Mouse (Mus musculus) adrenal gland, postnatal 4 days (tissue): ENCODE results near the gene Timp1. TPM values are rescaled to one million over a fixed set of nuclear protein-coding genes. Genes with fewer than 3 reads are reported as not detected.

Source experiments
- DNase-seq, 2 experiments: peaks; one replicate each; pipeline ENCODE4 v3.0.0; 2021 to 2022; ENCODE audit warnings: low spot score in 2 of 2, mixed read lengths in 2 of 2
- microRNA-seq: library from miRNA; unstranded; fragments of <30 nt; microRNA quantifications from one replicate; pipeline ENCODE4 v1.2.0, GENCODE M21; 2021
- total RNA-seq, 2 experiments: library from RNA; stranded (reverse); gene quantifications; 2 replicates each; pipeline ENCODE4 v1.2.3; 2021

The Timp1 gene
- total RNA-seq, 2 experiments from 2014 or later, result 42.4 to 44.6 TPM

DNA sequence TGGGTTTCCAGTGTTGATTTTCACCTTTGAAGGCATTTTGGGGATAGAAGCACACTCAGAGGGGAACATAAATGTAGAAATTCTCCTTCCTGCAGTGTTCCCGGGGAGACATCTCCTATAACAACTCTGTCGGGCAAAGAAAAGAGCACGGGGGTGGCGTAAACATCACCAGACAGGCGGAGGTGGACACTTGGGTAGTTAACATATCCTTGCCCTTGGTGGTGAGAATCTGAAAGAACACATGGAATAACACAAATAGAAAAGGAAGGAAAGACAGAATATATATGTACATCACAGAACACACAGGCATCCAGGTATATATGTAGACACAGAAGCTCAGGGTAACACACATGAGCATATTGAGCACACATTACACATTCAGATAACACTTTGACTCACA, 51.4 kb downstream of the Timp1 start:
- no peak for DNase-seq

DNA sequence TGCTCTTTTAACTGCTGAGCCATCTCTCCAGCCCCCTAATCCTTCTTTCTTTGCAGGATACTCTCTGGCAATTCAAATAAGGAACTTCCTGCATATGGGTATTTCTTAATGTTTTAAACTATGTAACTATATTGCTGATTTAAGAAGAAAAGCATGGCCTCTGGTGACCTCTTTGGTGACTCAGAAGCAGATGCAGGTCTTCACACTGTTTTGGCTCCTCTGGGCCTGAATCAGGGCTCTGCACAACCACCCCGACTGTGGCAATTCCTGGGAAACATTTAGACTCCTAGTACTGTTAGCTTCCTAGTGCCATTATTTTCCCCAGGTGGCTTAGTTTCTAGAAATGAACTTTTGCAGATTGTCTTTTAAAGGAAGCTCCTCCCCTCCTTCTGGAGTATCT, 53.5 kb downstream of the Timp1 start:
- no peak for DNase-seq

Small RNAs within 50 kb of the gene (microRNA-seq; reads per million reads assigned to microRNA genes)
- gene Gm24824 (not detected), gene Mir5617 (not detected)

Other genes with a start within 250 kb of the Timp1 start
- 100 to 1,000 TPM; 348 to 400 TPM for gene Uba1, start 211.8 kb upstream of the Timp1 start, total RNA-seq
- 100 to 1,000 TPM; 173 to 185 TPM for gene Cdk16, start 182.2 kb upstream of the Timp1 start, total RNA-seq
- gene Usp11, start 166.3 kb upstream of the Timp1 start, total RNA-seq, result 10 to 100 TPM; 49.7 to 53.2 TPM
- 100 to 1,000 TPM; 161 to 168 TPM for gene Araf, start 72.4 kb upstream of the Timp1 start, total RNA-seq
- gene Syn1, start 50.8 kb downstream of the Timp1 start, total RNA-seq, result 10 to 100 TPM; 12.7 to 15.6 TPM
- 10 to 100 TPM; 20.2 to 20.3 TPM for gene Cfp, start 61.4 kb downstream of the Timp1 start, total RNA-seq
- gene Elk1, start 80.4 kb downstream of the Timp1 start, total RNA-seq, result 10 to 100 TPM; 18.1 to 22.9 TPM
- 10 to 100 TPM; 32.9 to 36.2 TPM for gene Uxt, start 91.9 kb downstream of the Timp1 start, total RNA-seq
- 10 to 100 TPM; 10.5 to 10.8 TPM for gene Zfp182, start 192.2 kb downstream of the Timp1 start, total RNA-seq
- gene Spaca5, start 198.2 kb downstream of the Timp1 start, total RNA-seq, result not detected
- 1 to 10 TPM; 3.4 to 4.3 TPM for gene Zfp300, start 219.4 kb downstream of the Timp1 start, total RNA-seq
- not detected for gene Ssxa1, start 245.7 kb downstream of the Timp1 start, total RNA-seq